Mouse (Mus musculus) olfactory bulb, adult 2 months (tissue): ENCODE results near the gene Cabcoco1.

ENCODE experiments used
- CTCF ChIP-seq: fragments of 200-500 bp; IDR thresholded peaks from 2 replicates; pipeline ENCODE4 v1.5.1; 2012; ENCODE audit warnings: low read depth, mild to moderate bottlenecking, low read length, moderate library complexity; ENCODE audit not compliant: insufficient read depth
- POLR2A ChIP-seq: fragments of 200-500 bp; IDR thresholded peaks from 2 replicates; pipeline ENCODE4 v1.6.1; 2012; ENCODE audit warnings: mild to moderate bottlenecking, low read depth, low read length, moderate library complexity; ENCODE audit not compliant: insufficient read depth

DNA sequence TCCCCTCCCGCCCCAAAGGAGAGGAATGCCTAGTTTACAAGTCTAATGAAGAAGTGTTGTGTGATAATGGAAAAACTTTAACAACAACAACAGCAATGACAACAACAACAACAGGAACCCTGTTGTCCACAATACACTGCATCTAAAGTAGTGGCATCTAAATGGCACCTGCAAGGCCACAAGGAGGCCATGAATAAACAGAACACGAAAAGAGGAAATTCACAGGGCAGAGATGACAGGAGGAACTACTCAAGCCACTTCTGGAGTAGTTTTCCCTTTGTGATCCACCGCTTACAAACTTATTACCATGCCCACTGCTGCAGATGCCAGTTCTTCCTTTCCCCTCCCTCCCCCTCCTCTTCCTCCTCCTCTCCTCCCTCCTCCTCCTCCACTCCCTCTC, 99.0 kb downstream of the Cabcoco1 start:
- no peak for TF ChIP-seq CTCF
- TF ChIP-seq POLR2A: no peak
